Mouse (Mus musculus): ENCODE data around the gene Ltbp1.

DNA sequence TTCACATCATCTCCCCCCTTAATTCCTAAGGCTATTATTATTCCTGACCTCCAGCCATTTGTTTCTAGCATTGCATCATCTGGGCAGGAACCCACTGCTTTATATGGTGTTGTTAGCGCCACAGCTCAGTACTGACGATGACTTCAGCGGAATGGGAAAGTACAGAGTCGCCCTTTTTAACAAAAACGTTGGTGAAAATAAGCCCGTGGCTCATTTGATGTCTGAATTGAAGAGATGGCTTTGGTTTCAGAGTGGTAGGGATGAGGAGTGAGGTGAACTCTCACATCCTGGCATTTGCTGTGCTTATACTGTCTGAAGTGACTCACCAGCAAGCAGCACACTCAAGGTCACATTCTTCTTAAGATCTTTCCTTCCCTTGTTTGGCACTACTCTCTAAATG lies 245.7 kb downstream of the Ltbp1 start:
- no peak for TF ChIP-seq CTCF (IDR thresholded peaks at IDR 0.05 in 2 of 3, conservative IDR thresholded peaks at IDR 0.05 in 1 of 3; ENCODE audit: control insufficient read depth in 1 of 3, insufficient read depth in 1 of 3, low read depth in 2 of 3, low read length in 3 of 3, poor library complexity in 1 of 3, severe bottlenecking in 1 of 3)
- TF ChIP-seq UBTF (IDR thresholded peaks at IDR 0.05; ENCODE audit: borderline replicate concordance, insufficient read depth, low read depth, low read length): no peak
- no peak for TF ChIP-seq TCF12 (IDR thresholded peaks at IDR 0.05; ENCODE audit: low read depth, low read length)
- no peak for TF ChIP-seq CHD1 (IDR thresholded peaks at IDR 0.05; ENCODE audit: low read depth, low read length)
- no peak for TF ChIP-seq EP300 (IDR thresholded peaks at IDR 0.05; ENCODE audit: low read depth in 1 of 2, low read length in 2 of 2)
- no peak for TF ChIP-seq MAFK (IDR thresholded peaks at IDR 0.05; ENCODE audit: borderline replicate concordance, low read depth, low read length)
- TF ChIP-seq MAX (IDR thresholded peaks at IDR 0.05; ENCODE audit: low read length): no peak
- no peak for TF ChIP-seq SMC3 (IDR thresholded peaks at IDR 0.05; ENCODE audit: low read depth, low read length)
- no peak for TF ChIP-seq HCFC1 (IDR thresholded peaks at IDR 0.05; ENCODE audit: low read depth, low read length)
- TF ChIP-seq GABPA (IDR thresholded peaks at IDR 0.05; ENCODE audit: low read depth, low read length): no peak

Data from MEL (cell line).